Mouse (Mus musculus): ENCODE results near the gene Gpr137.

DNA sequence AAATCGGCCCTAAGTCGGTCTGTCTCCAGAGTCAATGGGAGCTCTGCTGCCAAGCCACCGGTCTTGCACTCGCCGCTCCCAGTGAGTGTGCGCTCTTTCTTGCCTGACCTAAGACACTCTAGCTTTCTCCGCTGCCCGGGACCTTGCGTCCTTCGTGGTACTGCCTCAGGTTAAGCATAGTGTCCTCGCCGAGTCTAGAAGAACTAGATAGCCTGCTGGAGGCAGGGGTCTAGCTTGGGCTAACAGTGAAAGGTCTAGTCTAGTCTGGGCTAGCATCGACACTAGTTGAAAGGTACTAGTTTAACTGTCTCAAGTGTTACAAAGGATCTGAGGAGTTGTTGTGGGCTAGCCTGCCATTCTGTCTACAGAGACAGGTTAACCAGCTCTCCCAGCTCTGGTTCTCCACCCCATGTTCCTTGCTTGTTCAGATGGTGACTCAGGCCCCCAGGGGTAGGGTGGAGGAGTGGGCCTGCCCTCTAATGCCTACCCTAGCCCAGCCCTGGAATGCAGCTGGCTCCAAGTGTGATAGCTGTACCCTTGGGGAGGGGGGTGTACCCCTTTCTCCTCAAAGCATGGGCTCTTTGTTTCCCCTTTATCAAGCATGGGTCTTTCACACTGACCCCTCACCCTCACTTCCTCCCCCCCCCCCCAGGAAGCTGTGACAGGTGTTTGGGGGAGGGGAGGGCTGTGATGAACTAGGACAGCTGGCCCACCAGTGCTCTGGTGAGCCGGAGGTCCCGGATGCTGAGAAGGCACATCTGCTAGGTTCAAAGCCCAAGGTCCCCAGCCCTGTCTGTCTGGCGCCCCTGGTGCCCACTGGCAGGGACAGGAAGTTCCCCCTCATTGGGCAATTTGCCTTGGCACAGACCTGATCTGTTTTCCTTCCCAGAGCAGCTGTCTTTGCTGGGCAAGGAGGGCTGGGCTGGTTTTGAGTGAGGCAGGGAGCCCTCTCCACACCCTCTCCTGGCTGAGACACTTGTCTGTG is 33.5 kb upstream of the Gpr137 start, which contains the start of gene Plcb3:
- TF ChIP-seq POLR2A (IDR thresholded peaks at IDR 0.05; ENCODE audit: insufficient read length, low read depth) (peak; percentile 38), MAX (IDR thresholded peaks at IDR 0.05; ENCODE audit: low read depth) (no peak), TCF3 (IDR thresholded peaks at IDR 0.05; ENCODE audit: insufficient read length, low read depth) (peak; percentile 83), TCF12 (IDR thresholded peaks at IDR 0.05; ENCODE audit: insufficient read depth, poor library complexity, severe bottlenecking) (peak; percentile 91), POLR2AphosphoS2 (IDR thresholded peaks at IDR 0.05; ENCODE audit: insufficient read length, low read depth) (peak; percentile 87), MYOG (IDR thresholded peaks at IDR 0.05; ENCODE audit: control insufficient read depth in 1 of 3, insufficient read depth in 1 of 3, insufficient read length in 2 of 3, low read depth in 2 of 3) (peak; percentile 50 to 91 (median 70)), SRF (IDR thresholded peaks at IDR 0.05; ENCODE audit: control insufficient read depth, insufficient read length, low read depth) (no peak), USF1 (IDR thresholded peaks at IDR 0.05; ENCODE audit: low read depth) (no peak), MYOD1 (IDR thresholded peaks at IDR 0.05; ENCODE audit: control insufficient read depth in 1 of 3, insufficient read length in 2 of 3, low read depth in 2 of 3) (peak; percentile 70 to 94 (median 81)), CEBPB (IDR thresholded peaks at IDR 0.05; ENCODE audit: insufficient read depth, poor library complexity, severe bottlenecking) (peak; percentile 58), E2F4 (IDR thresholded peaks at IDR 0.05; ENCODE audit: insufficient read depth) (no peak), REST (IDR thresholded peaks at IDR 0.05; ENCODE audit: insufficient read depth, insufficient read length) (no peak)

All from myocyte (in vitro differentiated cells).